Mouse (Mus musculus): ENCODE measurements at regions not wholly inside any gene's neighbourhood (a gene's known extent, or its start where the extent isn't known, plus 50 kb on each side); places are given as distances from the start of the nearest gene placed in this dataset.

GRCm38 (mm10) chr7:78123386-78123785 is 614.4 kb downstream of the Ntrk3 start:
- peak; percentile 58 for DNase-seq (ENCODE audit: low read depth)

GRCm38 (mm10) chr7:78121151-78121486 is 616.7 kb downstream of the Ntrk3 start:
- DNase-seq (ENCODE audit: low read depth): no peak

GRCm38 (mm10) chr7:78120462-78121150 is 617.2 kb downstream of the Ntrk3 start:
- no peak for DNase-seq (ENCODE audit: low read depth)

GRCm38 (mm10) chr7:78119809-78120208 is 618.0 kb downstream of the Ntrk3 start:
- no peak for DNase-seq (ENCODE audit: low read depth)

- no peak for DNase-seq (ENCODE audit: low read depth)
Observed at GRCm38 (mm10) chr7:78111291-78111690, 626.5 kb downstream of the Ntrk3 start.

- DNase-seq (ENCODE audit: low read depth): no peak
Observed at GRCm38 (mm10) chr7:78103536-78104279, 634.1 kb downstream of the Ntrk3 start.

GRCm38 (mm10) chr7:78102396-78102795 is 635.4 kb downstream of the Ntrk3 start:
- DNase-seq (ENCODE audit: low read depth): no peak

- peak; percentile 28 for DNase-seq (ENCODE audit: low read depth)
Observed at GRCm38 (mm10) chr7:78086566-78087008, 651.2 kb downstream of the Ntrk3 start.

GRCm38 (mm10) chr7:78085783-78086565 is 651.8 kb downstream of the Ntrk3 start:
- no peak for DNase-seq (ENCODE audit: low read depth)

GRCm38 (mm10) chr7:78079708-78080107 is 658.1 kb downstream of the Ntrk3 start:
- DNase-seq (ENCODE audit: low read depth): no peak

GRCm38 (mm10) chr7:78071131-78071530 is 666.7 kb downstream of the Ntrk3 start:
- DNase-seq (ENCODE audit: low read depth): no peak

- no peak for DNase-seq (ENCODE audit: low read depth)
Observed at GRCm38 (mm10) chr7:78061631-78062030, 676.2 kb downstream of the Ntrk3 start.

- no peak for DNase-seq (ENCODE audit: low read depth)
Observed at GRCm38 (mm10) chr7:78049606-78050005, 688.2 kb downstream of the Ntrk3 start.

GRCm38 (mm10) chr7:78045456-78045855 is 692.4 kb downstream of the Ntrk3 start:
- no peak for DNase-seq (ENCODE audit: low read depth)

- DNase-seq (ENCODE audit: low read depth): no peak
Observed at GRCm38 (mm10) chr7:78031032-78031431, 706.8 kb downstream of the Ntrk3 start.

- DNase-seq (ENCODE audit: low read depth): peak; percentile 16
Observed at GRCm38 (mm10) chr7:78026992-78027615, 710.7 kb downstream of the Ntrk3 start.

- DNase-seq (ENCODE audit: low read depth): peak; percentile 75
Observed at GRCm38 (mm10) chr7:78023591-78023990, 714.2 kb downstream of the Ntrk3 start.

GRCm38 (mm10) chr7:78023075-78023474 is 714.7 kb downstream of the Ntrk3 start:
- no peak for DNase-seq (ENCODE audit: low read depth)

GRCm38 (mm10) chr7:78013631-78014030 is 724.2 kb downstream of the Ntrk3 start:
- DNase-seq (ENCODE audit: low read depth): peak; percentile 60

- no peak for DNase-seq (ENCODE audit: low read depth)
Observed at GRCm38 (mm10) chr7:78003086-78003485, 734.7 kb downstream of the Ntrk3 start.

GRCm38 (mm10) chr7:77993840-77994239 is 744.0 kb downstream of the Ntrk3 start:
- no peak for DNase-seq (ENCODE audit: low read depth)

GRCm38 (mm10) chr7:77990150-77990549 is 747.7 kb downstream of the Ntrk3 start:
- DNase-seq (ENCODE audit: low read depth): no peak

All from gonadal fat pad, adult 2 months (tissue).